Mouse (Mus musculus) layer of hippocampus, adult 9-11 months (tissue): ENCODE measurements around the gene Tex26.

Experiments used
- DNase-seq: peaks from one replicate; pipeline ENCODE4 v3.0.0; 2022

Tex26 gene

DNA sequence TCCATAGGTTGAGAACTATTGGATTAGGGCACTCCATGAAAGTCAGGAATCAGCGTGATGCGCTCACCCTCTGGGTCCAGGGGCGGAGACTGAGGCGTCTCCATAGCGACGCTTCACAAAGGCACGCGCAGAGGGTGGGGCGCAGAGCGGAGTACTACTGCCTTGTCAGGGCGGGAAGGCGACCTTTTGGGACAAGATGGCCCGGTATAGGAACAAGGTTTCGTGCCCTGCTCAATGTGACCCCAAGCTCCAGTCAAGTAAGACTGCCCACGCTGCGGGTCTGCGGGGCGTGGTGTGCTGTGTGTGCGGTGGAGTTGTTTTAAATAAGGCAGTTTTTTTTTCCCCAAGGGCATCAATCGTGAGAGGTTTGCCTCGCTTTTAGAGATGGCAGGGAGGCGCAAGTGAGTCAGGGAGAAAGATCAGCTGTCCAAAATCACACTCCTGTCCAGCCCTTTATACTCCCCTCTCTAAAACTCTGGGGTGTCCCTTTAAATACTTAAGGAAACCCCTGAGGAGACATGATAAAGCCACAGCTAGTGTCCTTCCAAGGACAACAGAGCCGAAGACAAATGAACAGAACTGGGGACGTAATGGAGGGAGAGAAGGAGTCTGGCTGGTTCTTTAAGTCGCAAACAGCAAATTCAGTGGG, at the start of gene Tex26:
Tex26 (plus strand) TSS at position 130 of the 649 bp plus-strand sequence.
- peak; percentile 30 for DNase-seq

- no peak for DNase-seq
Observed at GRCm38 (mm10) chr5:149391574-149392375, 47.7 kb upstream of the Tex26 start.

GRCm38 (mm10) chr5:149392420-149392988, 47.0 kb upstream of the Tex26 start:
- no peak for DNase-seq

- DNase-seq, result no peak
Observed at GRCm38 (mm10) chr5:149401446-149401975, 37.9 kb upstream of the Tex26 start.

DNA sequence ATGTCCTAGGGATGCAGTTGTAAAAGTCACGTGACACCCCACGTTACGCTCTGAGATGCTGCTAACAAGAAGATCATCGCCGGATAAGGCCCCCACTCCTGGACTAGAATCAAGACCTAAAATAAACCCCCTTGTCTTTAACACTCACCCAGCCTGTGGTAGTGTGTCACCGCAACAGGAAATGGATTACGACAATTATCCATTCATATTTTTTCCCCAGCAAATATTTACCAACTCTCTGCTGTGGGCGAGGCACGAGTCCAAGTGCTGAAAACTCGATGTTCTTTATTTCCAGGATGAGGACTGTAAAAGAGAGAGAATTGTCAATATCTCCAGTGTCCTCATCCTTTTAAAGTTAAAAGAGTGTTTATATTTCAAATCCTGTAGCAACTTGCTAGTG, 37.4 kb upstream of the Tex26 start:
- DNase-seq, result no peak

DNA sequence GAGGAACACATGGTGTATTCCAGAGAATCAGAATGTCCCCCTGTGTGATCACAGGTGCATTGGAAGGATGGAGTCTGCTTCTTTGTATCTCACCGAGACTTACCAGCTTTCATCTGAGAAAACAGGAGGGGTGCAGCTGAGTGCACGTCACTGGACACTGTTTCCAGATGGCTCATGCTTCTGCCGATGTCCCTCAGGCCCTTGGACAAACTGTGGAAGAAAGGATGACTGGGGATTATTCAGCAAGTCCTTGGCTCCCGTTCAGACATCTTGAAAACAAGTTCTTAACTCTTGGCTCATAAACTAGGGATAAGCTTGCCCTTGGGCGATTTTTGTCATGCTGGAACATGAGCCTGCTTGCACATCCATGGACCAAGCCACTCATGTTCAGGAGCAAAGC, 36.1 kb upstream of the Tex26 start:
- DNase-seq, result no peak

GRCm38 (mm10) chr5:149404710-149405109, 34.8 kb upstream of the Tex26 start:
- DNase-seq, result no peak

DNA sequence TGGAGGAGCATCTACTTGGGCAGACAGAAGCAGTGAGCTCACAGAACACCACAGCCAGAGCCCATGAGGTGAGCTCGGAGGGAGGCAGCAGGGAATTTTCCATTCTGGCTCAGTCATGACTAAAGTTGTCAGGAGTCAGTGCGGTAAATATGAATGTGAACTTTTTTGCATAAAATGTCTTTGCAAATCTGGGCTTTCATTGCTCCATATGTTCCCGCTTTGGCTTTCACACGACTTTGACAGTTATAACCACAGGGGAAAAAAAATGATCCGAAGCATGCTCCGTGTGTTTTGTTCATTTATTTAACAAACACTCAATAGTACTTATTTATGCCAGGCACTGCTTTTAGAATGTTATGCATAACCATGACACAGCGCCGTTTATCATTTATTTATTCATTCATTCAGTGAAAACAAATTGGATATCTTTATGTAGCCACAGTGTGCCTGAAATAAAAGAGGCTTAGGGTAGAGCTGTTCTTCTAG, 32.6 kb upstream of the Tex26 start:
- DNase-seq, result peak; percentile 72

GRCm38 (mm10) chr5:149409502-149409901, 30.0 kb upstream of the Tex26 start:
- no peak for DNase-seq

GRCm38 (mm10) chr5:149411509-149412193, 27.8 kb upstream of the Tex26 start, which contains the start of gene Medag:
Gene Medag, plus strand, starts transcription at chr5:149411749.
- DNase-seq, result peak; percentile 55

DNA sequence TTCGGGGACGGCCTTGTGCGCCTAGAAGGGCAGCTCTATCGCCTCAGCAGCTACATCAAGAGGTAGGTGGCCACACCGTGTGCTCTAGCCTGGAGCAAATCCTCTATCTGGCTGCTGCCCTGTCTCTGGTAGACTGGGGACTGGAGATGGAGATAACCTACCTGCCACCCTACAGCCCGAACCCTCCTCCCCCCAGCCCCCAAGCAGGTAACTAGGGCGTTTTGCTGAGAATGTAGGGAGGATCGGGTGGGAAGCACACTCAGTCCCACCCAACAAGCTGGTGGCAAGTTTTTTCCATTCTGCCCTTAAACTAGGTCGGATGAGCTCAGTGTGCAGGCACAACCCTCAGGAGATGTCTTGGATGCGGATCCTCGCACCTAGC, 27.3 kb upstream of the Tex26 start:
- no peak for DNase-seq

DNA sequence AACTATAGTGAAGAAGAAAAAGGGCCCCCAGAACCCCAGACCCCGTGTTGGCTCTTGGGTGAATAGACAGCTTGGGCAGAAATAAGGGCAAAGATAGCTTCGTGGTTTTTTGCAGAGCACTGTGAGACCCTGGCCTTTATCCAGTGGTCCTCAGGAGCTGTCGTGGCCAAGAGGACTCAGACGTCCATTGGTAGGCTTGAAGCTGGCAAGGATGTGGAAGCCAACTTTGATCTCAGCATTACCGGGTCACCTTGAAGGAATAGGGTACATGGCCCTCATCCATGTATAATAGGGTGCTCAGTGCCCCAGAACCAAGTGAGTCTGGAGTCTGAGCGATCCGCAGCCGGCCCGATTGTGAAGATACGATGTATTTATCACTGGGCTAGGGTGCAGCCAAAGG, 26.8 kb upstream of the Tex26 start:
- no peak for DNase-seq

DNA sequence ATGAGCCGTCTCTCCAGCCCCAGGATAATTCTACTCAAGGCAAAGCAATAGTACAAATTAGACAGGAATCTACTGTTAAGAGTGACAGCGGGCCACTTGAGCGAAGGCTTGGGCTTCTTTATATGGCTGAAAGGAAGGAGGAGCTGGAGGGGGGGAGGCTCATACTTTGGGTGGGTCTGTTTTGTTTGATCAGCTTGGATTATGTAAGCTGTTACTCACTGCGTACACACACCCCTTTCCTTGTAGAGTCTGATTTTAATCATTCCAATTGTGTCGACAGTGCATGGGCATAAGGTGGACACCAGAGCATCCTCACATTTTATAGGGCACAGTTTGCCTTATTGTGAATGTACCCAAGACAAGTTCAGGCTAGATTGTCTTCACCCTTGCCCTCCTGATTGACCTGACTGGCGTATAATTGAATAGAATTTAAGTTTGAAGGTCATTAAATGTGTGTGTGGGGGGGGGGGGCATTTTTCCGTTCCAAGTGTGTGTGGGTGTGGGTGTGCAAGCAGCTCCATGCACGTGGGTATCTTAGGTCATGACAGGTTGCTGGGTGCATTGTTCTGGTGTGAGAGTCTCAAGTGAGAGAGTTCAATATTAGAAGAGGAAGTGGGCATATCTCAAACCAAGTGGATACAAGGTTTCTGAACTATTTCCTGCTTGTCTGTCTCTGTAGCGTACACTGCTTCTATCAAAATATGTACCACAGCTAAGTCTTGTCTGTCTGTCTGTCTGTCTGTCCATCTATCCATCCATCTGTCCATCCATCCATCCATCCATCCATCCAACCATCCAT, 24.9 kb upstream of the Tex26 start:
- DNase-seq, result no peak

GRCm38 (mm10) chr5:149417381-149417780, 22.1 kb upstream of the Tex26 start:
- no peak for DNase-seq

GRCm38 (mm10) chr5:149426525-149426924, 12.9 kb upstream of the Tex26 start:
- DNase-seq, result no peak

DNA sequence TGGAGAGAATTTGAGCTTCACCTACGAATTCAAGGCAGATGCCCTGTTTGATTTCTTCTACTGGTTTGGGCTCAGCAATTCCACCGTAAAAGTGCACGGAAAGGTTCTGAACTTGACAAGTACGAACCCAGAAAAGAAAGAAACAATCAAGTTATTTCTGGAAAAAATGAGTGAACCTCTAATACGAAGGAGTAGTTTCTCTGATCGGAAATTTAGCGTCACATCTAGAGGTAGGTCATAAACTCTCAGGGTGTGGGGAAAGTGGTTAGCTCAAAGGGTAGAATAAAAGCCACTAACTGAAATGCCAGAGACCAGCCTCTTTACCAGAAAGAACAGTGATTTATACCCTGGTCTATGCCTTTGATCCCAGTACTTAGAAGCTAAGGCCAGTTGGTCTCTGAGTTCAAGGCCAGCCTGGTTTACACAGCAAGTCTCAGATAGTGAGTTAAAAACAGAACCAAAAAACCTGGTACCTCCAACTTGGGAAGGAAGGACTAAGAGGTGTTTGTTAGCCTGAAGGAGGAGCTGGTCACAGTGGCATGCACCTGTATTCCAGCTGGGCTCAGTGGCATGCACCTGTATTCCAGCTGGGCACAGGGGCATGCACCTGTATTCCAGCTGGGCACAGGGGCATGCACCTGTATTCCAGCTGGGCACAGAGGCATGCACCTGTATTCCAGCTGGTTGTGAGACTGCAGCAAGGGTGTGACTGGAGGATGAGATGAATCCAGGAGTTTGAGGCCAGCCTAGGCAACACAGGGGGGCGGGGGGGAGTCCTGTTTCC, 12.0 kb upstream of the Tex26 start:
- DNase-seq, result no peak

GRCm38 (mm10) chr5:149428347-149428746, 11.1 kb upstream of the Tex26 start:
- no peak for DNase-seq

DNA sequence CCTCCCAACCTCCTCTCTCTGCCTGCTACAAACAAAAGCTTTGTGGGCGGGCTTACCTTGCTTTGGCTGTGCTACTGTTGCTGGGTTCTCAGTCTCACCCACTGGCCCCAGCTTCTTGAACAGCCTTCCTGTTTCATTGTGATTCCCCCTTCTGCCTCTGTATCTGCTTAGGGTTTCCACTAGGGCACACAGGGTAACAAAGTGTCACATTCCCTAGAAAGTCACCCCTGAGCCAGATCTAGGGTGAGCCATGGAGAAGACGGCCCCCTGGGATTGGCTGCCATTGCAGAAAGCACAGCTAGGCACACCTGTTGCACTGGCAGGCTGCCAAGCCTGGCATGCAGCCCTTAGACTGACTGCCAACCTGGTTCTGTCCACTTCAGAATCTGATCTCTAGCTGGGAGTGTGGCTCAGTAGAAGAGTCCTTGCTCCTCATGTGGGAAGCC, 10.6 kb upstream of the Tex26 start:
- DNase-seq, result no peak

DNA sequence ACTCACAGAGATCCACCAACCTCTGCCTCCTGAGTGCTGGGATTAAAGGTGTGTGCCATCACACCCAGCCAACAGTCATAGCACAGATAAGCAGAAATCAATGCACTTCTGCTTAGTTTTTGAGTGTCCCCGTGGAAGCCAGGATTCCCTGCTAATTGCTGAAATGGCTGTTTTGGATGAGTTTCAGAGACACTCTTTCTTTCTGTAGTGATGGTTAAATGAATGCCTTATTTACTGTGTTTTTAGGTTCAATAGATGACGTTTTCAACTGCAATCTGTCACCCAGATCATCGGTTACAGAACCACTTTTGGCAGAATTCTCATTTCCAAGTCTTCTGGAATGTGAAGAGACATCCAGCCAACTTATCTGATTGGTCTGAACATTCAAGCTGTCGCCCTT, 9.9 kb upstream of the Tex26 start:
- DNase-seq, result no peak

GRCm38 (mm10) chr5:149430943-149431342, 8.5 kb upstream of the Tex26 start:
- no peak for DNase-seq

- no peak for DNase-seq
Observed at GRCm38 (mm10) chr5:149433618-149434017, 5.8 kb upstream of the Tex26 start.
